Mouse (Mus musculus) induced T-regulatory cell, adult 2 months (primary cell): Measurements from ENCODE around the gene Ric8a.

Experiments
- DNase-seq: peaks from one replicate; pipeline ENCODE4 v3.0.0-alpha.2; 2012; ENCODE audit warnings: low read depth

The Ric8a gene

DNA sequence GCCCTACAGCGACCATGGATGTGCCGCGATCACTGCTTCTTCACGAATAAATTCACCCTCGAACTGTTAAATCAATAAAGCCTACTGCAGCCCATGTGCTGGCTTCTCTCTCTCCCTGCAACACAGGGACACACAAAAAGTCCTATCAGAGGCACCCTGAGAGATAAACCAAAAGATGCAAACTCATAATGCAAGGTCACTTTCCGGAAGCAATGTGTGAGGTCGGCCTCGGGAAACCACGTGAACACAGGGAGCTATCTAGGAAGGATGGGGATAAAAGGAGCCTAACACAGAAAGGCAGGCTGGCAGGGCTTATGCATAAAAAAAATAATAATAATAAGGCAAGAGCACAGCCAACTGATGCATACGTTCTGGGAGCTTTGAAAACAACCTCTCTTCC is 10.1 kb upstream of the Ric8a start:
- no peak for DNase-seq

DNA sequence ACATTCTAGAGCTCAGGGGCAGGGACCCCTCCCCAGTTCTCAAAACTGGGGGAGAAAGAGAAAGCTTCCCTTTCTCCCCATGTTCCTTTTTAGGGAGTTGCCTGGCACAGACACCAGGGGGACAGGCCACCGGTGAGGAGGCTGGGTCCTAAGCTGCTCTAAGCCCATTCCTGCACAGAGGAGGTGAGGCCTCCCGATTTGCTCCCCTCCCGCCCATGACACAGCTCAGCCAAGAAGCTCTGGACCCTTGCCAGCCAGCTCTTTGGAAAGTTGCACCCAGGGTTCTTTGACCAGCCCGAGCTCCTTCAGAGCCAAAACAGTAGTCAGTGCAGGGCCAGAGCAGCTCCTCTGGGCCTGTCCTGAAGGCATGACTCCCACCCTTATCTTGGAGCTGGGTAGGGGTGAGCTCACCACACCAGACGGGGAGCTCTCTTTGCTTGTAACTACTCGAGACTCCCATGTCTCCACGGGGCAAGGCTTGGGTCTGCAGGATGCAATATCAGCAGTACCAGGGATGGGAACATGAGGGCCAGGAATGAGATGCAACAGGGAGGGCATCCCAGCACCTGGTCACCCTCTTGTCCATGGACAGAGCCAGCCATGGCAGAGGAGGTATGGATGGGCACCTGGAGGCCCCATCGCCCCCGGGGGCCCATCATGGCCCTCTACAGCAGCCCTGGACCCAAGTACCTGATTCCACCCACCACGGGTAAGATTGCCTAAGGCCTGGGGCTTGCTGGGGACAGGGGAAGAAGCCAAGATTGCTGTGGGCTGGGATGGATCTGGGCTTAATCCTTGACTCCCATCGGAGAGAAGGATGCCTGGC is 8.8 kb upstream of the Ric8a start, which contains the start of gene Odf3:
Gene Odf3 (plus strand): TSS at position 51 of the 826 bp plus-strand sequence.
- DNase-seq = no peak

- no peak for DNase-seq
These were observed 8.2 kb upstream of the Ric8a start for GRCm38 (mm10) chr7:140848591-140848990.

DNA sequence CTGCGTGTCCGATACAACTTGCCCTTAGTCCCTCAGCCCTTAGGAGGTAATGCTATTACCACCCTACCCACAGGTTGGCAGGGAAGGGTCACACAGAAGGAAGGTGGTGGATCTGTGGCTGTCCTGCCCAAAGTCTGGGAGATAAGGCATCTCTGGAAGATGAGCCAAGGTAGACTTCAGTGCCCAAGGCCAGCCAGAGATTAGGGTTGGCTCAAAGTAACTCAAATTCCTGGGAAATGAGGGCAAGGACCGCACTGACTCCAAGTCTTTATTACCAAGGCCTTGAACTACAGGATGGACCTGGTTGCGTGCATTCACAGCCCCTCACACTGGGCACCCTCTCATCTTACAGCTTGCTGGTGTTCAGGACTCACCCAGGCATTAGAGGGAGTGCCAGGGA is 4.8 kb upstream of the Ric8a start:
- no peak for DNase-seq

DNA sequence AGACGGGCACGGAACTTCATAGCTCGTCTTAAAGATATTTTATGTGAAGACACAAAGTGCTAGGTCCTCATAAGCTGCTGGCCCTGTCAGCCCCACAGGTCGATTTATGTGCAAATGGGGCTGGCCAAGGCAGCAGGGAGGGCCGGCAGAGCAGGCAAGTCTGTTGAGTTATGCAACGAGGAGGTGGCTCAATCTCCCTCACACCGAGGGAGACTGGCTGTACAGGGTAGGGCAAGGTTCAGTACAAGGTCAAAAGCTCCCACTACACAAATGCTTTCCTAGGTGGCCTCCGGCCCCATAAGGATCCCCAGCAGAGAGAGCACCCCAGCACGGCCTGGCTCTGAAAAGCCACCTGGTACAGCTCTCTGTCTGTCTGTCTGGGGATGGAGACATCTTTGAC is 3.4 kb upstream of the Ric8a start:
- DNase-seq = no peak

DNA sequence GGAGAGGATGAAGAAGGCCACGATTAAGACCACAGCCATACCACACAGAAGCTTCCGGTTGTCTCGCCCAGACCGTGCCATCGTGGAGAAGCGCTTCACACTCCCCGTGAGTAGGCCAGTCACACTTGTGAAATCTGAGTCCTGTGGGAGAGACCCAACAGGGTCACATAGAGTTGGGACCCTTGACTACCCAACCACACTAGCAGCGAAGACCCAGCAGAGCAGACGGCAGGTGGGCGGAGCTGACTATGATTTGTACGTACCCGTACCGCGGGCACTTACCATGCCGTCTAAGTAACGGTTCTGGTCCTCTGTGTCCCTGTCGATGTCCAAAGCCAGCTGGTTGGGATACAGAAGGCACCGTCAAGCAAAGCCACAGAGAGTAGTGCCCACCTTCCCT is 2.3 kb upstream of the Ric8a start:
- DNase-seq = no peak

DNA sequence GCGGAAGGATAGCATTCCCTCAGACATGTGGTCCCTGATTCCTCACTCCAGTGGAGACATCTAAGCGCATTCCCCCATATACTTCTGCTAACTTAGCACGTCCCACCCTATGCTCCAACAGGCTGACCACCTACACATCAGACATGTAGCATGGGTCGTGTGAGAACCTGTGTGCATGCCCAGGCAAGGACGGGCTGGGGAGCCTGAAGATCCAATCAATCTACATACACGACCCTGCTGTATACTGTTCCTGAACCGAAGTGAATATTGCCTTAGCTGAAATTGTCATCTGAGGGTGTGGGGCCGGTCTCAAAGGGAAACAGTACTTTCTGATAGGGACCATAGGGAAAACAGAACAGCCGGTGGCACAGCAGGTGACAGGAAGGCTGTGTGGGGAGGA is 1.6 kb upstream of the Ric8a start:
- no peak for DNase-seq

GRCm38 (mm10) chr7:140855860-140856784 is 635 bp upstream of the Ric8a start, which contains the start of gene Gm45785:
Gene Gm45785, minus strand, starts transcription at chr7:140856331.
- peak; percentile 92 for DNase-seq

GRCm38 (mm10) chr7:140857550-140858505 is 1.1 kb downstream of the Ric8a start, which contains the start of gene Bet1l:
Gene Bet1l, minus strand, starts transcription at chr7:140857577.
- DNase-seq = no peak

DNA sequence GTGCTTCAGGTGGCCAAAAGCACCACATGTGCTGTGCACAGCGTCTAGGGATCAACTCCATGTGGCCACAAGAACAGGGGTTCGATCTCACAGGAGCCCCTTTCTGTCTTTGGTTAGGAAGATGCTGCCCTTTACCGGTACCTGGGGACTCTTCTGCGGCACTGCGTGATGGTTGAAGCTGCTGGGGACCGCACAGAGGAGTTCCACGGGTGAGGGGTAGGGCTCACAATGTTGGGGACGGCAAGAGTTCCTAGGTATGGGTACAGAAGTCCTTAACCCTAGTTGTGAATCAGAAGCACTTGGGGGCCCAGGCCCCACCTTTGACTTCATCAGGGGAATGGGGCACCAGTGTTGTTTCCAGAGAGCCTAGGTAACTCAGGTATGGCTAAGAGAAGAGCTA is 2.0 kb downstream of the Ric8a start:
- DNase-seq = no peak

- DNase-seq = no peak
These were observed 3.2 kb downstream of the Ric8a start for GRCm38 (mm10) chr7:140859997-140860396.

DNA sequence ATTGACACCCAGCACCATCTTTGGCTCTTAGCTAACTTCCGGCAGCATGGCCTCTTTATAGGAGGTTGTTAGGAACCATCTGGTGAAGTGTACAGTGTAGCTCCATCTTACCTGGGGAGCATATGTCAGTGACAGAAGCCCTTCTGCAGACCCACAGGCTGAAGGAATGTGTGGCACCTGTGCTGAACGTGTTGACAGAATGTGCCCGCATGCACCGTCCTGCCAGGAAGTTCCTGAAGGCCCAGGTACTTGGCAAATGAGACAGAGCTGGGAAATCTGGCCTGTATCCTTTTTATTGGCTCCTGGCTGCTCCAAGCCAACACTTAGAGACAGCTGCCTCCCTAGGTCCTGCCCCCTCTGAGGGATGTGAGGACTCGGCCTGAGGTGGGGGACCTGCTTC is 4.0 kb downstream of the Ric8a start:
- DNase-seq = no peak

DNA sequence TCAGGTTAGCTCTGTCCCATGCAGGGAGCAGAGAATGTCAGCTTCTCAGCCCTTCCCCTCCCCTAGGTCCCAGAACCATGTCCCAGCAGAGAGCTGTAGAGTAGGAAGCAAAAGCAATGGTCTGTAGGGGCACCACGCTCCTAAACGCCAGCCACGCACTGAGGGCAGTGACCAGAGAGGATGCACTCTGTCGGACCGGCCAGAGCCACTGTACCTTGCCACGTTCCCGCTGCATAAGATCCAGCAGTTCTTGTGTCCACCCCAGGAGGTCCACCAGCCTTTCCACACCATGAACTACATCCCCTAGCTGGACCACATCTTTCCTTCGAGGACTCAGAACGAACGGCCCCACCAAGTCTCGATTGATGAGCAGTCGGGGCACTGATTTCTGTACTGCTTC is 8.0 kb downstream of the Ric8a start:
- no peak for DNase-seq

DNA sequence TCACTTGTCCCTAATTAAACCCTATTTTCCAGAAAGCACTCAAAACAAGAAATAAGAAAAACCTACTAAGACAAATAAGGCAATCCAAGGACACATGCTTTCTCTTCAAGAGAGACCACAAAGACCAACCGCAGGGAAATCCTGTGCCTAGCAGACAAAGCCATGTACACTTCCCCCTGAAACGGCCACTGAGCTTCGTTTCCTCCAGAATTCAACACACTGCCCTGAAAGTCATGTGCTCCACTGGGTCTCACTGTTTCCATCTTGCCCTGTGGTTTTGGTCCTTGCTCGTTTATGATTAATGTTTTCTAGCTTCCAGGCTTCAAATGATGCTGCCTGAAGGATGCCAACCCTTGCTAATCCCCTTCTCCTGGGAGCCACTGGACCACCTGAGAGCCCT is 17.5 kb downstream of the Ric8a start:
- no peak for DNase-seq

DNA sequence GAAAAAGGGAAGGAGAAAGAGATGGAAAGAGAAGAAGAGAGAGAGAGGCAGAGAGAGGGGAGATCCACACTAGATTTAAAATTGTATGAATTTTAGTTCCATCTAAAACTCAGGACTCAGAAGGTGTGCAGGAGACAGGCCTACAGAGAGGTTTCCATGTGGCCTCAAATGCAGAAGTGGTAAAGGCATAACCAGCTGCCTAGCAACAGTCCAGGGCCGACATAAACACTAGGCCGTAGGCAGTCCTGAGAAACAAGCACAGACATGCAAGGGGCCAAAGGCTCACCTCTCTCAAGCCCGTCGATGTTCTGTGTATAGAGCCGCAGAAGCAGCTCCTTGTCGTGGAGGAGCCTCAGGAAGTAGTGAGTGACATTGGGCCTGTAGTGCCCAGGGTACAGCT is 20.6 kb downstream of the Ric8a start:
- DNase-seq = no peak

DNA sequence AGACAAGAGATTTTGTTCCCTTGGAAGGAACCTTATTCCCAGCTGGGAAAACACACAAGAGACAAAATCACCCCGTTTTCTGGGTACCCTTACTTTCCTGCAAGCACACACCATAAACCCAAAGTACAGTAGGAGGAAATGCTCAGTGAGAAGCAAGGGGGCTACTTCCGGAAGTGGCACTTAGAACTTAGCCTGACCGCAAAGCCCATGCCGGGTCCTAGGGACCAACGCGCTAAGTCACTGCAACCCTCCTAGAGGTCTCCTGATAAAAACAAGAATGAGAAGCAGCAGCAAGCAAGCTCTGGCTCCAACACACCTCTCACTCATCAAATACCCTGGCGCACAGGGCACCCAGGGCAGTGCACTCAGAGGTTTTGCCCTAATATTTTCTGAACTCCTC is 22.6 kb downstream of the Ric8a start:
- peak; percentile 14 for DNase-seq

DNA sequence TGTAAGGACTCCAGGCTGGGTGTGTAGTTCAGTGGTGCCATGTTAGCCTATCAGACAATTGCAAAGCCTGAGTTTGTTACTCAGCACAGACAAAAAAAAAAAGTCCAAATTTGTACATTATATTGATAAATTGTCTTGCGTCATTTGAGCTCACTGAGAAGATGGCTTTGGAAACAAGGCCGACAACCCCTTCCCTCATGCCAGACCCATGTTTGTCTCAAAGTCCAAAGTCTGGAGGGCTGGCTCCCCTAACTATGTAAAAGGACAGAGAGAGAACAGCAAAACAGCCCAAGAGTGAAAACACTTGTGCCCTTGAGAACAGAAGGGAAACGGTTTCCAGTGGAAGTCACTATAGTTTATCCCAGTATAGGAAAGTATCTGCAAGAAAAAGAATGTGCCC is 23.7 kb downstream of the Ric8a start:
- peak; percentile 12 for DNase-seq

DNA sequence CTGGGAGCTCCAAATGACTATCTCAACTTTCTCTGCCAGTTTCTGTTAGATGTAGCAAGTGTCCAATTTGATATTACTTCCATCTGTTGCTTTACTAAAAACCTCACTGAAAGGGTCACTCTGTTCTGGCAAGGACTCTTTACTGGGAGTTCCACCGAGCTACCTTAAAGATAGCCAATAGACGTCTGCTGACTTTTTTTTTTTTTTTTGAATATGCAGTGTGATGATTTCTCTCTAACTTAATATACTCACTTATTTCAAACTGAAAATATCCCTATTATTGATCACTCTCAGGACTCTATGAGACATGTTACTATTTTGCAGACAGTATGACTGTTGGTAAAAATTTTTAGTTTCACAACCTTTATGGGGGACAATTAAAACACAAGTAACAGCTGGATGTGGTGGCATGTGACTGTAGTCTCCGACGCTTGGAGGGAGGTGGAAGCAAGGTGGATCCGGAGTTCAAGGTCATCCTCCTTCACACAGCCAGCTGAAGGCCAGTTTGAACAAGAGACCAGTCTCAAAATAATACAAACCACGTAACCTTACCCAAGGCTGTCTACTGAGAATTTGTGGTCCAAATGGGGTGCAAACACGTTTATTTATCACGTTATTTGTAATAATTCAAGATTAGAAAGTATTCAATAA is 24.2 kb downstream of the Ric8a start:
- peak; percentile 26 for DNase-seq

DNA sequence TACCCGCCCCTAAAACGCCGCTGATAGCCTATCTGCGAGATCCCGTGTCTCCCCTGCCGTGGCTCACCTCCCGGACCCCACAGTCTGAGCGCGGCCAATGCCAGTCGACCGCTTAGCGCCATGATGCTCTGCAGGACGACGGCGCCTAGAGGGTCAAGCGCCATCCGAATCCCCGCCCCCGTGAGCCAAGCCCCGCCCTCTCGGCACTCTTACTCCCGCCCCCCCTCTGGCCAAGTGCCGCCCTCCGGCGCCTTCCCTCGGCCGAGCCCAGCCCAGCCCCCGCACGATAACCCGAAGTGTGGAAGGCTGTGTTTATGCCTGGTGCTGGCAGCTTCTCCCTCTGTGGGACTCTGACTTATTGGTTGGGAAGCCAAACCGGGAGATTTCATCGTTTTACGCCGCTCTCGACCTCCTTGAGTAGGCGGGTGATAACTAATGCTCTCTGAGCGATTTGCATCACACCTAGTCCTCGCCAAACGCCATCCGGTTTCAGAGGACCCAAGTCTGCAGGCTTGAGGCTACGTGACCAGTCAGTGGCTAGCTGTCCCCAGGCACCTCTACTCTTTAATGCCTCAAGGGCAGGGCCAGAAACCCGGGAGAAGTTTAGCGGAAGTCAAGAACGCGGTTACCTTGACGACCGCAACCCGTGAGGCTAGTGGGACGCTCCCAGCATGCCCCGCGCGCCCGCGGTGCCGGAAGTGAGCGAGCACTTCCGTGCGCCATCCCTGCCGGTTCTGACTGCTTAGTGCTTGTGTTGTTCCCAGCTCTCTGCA is 25.1 kb downstream of the Ric8a start, which contains the start of the genes Psmd13 and Sirt3:
Gene Psmd13 (plus strand): TSS at position 273 of the 773 bp plus-strand sequence.
Gene Sirt3 (minus strand): TSS at position 614 of the 773 bp plus-strand sequence.
- peak; percentile 97 for DNase-seq

GRCm38 (mm10) chr7:140882469-140882803 is 25.7 kb downstream of the Ric8a start:
- no peak for DNase-seq
